Mouse (Mus musculus) common myeloid progenitor, adult 5-6 weeks (primary cell): ENCODE results near the gene Efhd2. TPM values are rescaled to one million over a fixed set of nuclear protein-coding genes. Genes with fewer than 3 reads are reported as not detected.

Experiments
- ATAC-seq: replicated peaks from 2 replicates; pipeline ENCODE4 v1.8.0; 2016; ENCODE audit warnings: low read depth, mild to moderate bottlenecking, moderate TSS enrichment, inconsistent platforms; ENCODE audit not compliant: poor library complexity, severe bottlenecking
- total RNA-seq: library from RNA; stranded (forward); fragments of 200-1000, 187-1606 nt; gene quantifications from 2 replicates; pipeline ENCODE4 v1.2.3, GENCODE M21; 2017

Gene Efhd2
- total RNA-seq, 1 experiment from 2014 or later: 46.1 TPM

DNA sequence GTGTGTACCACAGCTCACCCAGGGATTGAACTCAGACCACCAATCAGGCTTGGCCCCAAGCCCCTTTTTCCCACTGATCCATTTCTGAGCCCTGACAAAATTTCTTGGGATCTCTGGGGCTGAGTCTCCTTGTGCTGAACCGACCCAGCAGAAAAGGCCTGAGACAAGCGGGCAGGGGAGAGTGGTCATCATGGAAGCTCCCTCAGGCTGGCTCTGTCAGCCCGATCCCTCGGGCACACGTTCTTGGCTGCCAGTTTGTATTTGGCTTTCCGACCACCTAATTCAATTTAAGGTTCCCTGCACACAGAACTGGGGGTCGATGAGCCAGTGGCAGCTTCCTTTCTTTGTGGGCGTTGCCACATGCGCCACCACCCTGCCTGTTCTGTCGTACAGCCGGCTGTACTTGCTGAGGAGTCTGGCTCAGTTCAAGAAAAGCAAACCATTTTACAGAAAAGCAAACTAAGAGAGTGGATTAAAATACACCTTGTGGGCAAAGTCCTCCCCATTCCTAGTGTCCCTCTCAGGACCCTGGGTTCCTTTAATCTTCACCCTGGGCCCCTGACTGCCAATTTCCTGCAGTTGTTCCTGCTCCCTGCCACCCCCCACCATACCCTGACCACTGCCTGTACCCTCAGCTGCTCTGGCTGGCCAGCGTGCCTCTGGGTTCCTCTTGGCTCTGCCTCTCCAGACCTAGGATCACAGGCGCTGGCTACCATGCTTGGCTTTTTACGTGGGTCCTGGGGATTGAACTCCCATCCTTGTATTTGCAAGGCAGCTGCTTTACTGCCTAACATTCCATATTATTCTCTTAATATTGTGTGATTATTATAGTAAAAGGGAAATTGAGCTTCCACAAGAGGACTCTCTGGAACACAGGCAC is 57.7 kb downstream of the Efhd2 start:
- no peak for ATAC-seq

DNA sequence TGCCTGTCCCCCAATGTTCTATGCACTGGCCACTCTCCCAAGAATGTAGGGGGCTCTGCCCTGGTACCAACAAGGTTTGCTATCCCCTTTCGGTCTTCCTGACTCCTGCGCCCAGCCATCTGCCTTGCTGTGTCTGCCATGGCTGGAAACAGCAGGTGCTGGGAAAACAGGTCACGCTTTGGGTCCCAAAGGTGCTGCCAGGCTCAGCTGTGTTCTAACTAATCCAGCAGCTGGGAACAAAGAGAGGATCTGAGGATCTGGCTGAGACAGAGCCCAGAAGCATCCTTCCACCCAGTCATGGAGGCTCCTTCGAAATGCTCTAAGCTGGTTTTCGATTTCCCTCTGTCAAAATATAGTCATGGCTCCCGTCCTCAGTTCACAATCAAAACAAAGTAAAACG is 58.5 kb downstream of the Efhd2 start:
- no peak for ATAC-seq

DNA sequence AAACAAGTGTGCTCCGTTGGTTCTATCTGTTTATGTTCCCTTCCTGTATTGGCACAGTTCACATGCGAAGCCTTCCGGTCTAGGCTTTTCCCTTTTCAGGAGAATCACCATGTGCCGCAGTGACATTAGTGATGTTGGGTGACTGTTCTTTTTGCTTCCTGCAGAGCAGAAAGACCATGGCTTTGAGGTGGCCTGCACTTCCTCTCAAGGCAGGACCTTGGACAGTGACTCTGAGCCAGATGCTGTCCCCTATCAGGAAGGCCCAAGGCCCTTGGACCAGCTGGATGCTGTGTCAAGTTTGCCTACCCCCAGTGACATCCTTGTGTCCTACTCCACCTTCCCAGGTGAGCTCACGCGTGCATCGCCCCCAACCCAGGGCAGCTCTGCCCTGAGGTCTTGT is 63.3 kb downstream of the Efhd2 start:
- ATAC-seq: no peak

DNA sequence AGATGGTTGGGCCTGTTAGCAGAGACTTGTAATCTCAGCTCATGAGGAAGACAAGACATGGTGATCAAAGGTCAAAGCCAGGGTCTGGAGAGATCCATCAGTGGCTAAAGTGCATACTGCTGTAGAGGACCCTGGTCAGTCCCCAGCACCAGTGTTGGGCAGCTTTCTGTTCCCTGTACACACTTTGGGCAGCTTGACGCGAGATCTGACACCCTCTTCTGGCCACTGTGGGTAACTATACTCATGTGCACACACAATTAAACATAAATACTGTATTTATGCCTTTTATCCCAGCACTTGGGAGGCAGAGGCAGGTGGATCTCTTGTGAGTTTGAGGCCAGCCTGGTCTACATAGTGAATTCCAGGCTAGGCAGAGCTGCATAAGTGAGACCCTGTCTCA is 63.7 kb downstream of the Efhd2 start:
- ATAC-seq: no peak

DNA sequence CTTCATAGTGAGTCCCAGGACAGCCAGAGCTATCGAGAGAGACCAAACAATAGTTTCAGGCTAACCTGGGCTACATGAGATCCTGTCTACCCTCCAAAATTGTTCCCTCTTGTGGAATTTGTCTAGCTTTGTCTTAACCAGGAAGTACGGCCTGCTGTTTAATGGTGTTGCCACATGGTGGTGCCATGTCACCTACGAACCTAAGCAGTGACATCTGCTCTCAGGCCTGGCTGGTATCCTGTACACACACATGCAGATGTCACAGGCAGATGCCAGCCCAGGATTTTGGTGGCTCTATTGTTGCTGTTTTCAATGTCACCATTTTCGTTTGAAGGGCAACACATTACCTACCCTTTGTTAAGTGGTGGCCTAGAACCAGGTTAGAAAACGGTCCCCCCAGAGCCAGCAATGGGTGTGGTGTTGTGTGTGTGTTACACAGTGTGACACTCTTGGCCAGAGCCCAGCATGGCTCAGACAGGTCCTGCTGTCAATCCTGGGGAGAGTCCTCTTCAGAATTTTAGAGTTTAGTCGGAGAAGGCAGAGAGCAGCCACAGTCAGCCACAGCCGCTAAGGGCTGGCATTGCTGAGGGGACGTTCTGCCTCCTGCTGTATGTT is 64.8 kb downstream of the Efhd2 start:
- peak; percentile 94 for ATAC-seq

Other genes starting within 250 kb of the Efhd2 start
- gene Plekhm2, start 210.0 kb downstream of the Efhd2 start, total RNA-seq: 3.8 and 6.3 TPM in 2 replicates
- gene Rsc1a1, start 189.3 kb downstream of the Efhd2 start, total RNA-seq: 8.9 and 13.9 TPM in 2 replicates
- gene Ddi2, start 151.5 kb downstream of the Efhd2 start, total RNA-seq: 27.4 and 30.6 TPM in 2 replicates
- gene Agmat, start 128.2 kb downstream of the Efhd2 start, total RNA-seq: not detected in 2 replicates
- 4.9 and 9.0 TPM in 2 replicates for gene Dnajc16, start 84.0 kb downstream of the Efhd2 start, total RNA-seq
- 12.1 and 14.2 TPM in 2 replicates for gene Casp9, start 81.3 kb downstream of the Efhd2 start, total RNA-seq
- gene Cela2a, start 48.8 kb downstream of the Efhd2 start, total RNA-seq: not detected in 2 replicates
- not detected in 2 replicates for gene Ctrc, start 28.6 kb downstream of the Efhd2 start, total RNA-seq
- not detected in 2 replicates for gene Fhad1, start 140.2 kb upstream of the Efhd2 start, total RNA-seq
- gene Tmem51, start 209.4 kb upstream of the Efhd2 start, total RNA-seq: 0.39 and 0.41 TPM in 2 replicates